Mouse (Mus musculus) subcutaneous adipose tissue, adult 2 months (tissue): ENCODE results near the gene Smarca1. TPM values are rescaled to one million over a fixed set of nuclear protein-coding genes. Genes with fewer than 3 reads are reported as not detected.

Experiments used
- polyA plus RNA-seq: library from polyadenylated mRNA; depleted of rRNA; stranded (reverse); fragments of >200 nt; gene quantifications from 2 replicates; pipeline ENCODE4 v1.2.3, GENCODE M21; 2012; ENCODE audit warnings: low replicate concordance; rRNA removed

The Smarca1 gene
- polyA plus RNA-seq = 0.19 and 3.3 TPM in 2 replicates

DNA sequence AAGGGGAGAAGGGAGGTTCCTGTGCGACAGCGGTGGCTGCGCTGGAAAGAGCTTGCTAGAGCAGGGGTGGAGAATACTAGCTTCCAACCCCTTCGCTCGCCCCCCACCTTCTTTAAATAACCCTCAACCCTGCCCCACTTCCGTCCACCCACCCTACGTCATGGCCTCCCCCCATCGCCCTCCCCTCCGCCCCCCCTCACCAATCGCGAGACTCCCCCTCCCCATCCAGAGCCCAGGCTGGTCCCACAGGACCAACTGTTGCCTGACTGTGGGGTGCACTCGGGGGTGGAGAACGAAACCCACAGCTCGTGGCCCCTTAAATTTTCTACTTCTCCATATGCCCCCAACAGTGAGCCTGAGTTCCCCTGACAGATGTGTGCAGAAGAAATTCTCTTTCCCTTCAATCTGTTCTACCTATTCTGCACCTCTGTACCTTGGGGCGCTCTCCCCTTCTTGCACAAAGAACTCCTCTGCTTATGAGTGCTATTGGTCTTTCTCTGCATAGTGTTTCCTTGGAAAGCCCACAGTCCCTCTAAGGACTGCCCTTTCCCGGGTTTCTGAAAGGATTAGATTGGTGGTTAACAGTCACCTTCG lies at the start of gene Smarca1:
Smarca1 (minus strand) TSS at position 544 of the 594 bp plus-strand sequence.

DNA sequence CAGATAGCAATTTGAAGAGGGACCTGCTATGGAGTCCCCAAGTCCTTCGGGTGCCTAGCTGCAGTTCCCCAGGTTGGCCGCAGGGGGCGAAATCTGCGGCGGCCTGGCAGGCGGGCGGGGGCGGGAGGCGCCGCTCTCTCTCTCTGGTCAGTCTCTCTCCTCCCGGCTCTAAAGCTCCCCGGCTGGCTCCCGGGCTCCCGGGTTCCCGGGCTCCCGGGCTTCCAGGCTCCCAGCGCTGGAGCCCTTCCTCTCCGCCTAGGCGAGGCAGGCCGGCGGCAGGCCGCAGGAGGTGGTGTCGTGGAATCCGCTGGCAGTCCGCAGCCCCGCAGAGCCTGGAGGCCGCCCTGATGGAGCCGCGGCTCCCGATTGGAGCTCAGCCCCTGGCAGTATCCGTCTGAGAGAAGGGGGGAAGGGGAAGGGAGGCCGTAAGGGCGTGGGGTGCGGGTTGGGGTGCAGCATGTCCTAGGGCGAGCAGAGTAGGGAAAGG lies 19.6 kb upstream of the Smarca1 start, which contains the start of gene Ocrl:
Ocrl (plus strand) TSS at position 82 of the 487 bp plus-strand sequence.

Other genes with a start within 250 kb of the Smarca1 start
- gene Ocrl, start 19.4 kb upstream of the Smarca1 start, polyA plus RNA-seq = 14.3 and 23.9 TPM in 2 replicates
- gene Apln, start 141.9 kb upstream of the Smarca1 start, polyA plus RNA-seq = 8.1 and 8.7 TPM in 2 replicates
- gene Xpnpep2, start 215.8 kb upstream of the Smarca1 start, polyA plus RNA-seq = 4.2 and 10.4 TPM in 2 replicates